Mouse (Mus musculus) limb, embryonic 14.5 days (tissue): ENCODE measurements at regions not wholly inside any gene's neighbourhood (a gene's known extent, or its start where the extent isn't known, plus 50 kb on each side); places are given as distances from the start of the nearest gene placed in this dataset.
"Not testable (repeated sequence)": the region's sequence is repeated elsewhere in the genome, so short reads cannot be mapped to it uniquely, and the experiment has no call there.

Source experiments
- ATAC-seq: fragments of 200-750 bp; cut with Nextera tagmentation; 2 replicates; pipeline ENCODE4 v1.8.0; 2017; ENCODE audit warnings: low read depth, moderate number of reproducible peaks, moderate TSS enrichment; ENCODE audit not compliant: low FRiP score
- DNase-seq: peaks from one replicate; pipeline ENCODE4 v3.0.0-alpha.2; 2015; ENCODE audit warnings: low spot score
- H3K27ac ChIP-seq: fragments of 300-500 bp; sonication (generic); replicated peaks from 2 replicates; pipeline ENCODE4 v1.5.1; 2014; ENCODE audit warnings: low read depth, mild to moderate bottlenecking, low read length, moderate library complexity, mixed read lengths
- H3K27me3 ChIP-seq: fragments of 300-500 bp; sonication (generic); 2 replicates; pipeline ENCODE4 v1.6.1; 2014; ENCODE audit warnings: low read length, mixed read lengths; ENCODE audit not compliant: control insufficient read depth, insufficient read depth
- H3K36me3 ChIP-seq: fragments of 300-500 bp; sonication (generic); 2 replicates; pipeline ENCODE4 v1.6.1; 2014; ENCODE audit warnings: mild to moderate bottlenecking, low read length, moderate library complexity, mixed read lengths; ENCODE audit not compliant: control insufficient read depth, insufficient read depth
- H3K4me1 ChIP-seq: fragments of 300-500 bp; sonication (generic); 2 replicates; pipeline ENCODE4 v1.6.1; 2014; ENCODE audit warnings: antibody characterized with exemption, low read length, mixed read lengths; ENCODE audit not compliant: control insufficient read depth, insufficient read depth
- H3K4me2 ChIP-seq: fragments of 300-500 bp; sonication (generic); replicated peaks from 2 replicates; pipeline ENCODE4 v1.6.1; 2014; ENCODE audit warnings: low read depth, mild to moderate bottlenecking, low read length, moderate library complexity; ENCODE audit not compliant: severe bottlenecking
- H3K4me3 ChIP-seq: fragments of 300-500 bp; sonication (generic); replicated peaks from 2 replicates; pipeline ENCODE4 v1.5.1; 2014; ENCODE audit warnings: low read length
- H3K9ac ChIP-seq: fragments of 300-500 bp; sonication (generic); 2 replicates; pipeline ENCODE4 v1.6.1; 2014; ENCODE audit warnings: mild to moderate bottlenecking, low read depth, low read length, moderate library complexity; ENCODE audit not compliant: severe bottlenecking
- H3K9me3 ChIP-seq: fragments of 300-500 bp; sonication (generic); 2 replicates; pipeline ENCODE4 v1.6.1; 2016; ENCODE audit warnings: low read length; ENCODE audit not compliant: control insufficient read depth
- POLR2A ChIP-seq: fragments of 200-500 bp; IDR thresholded peaks from 2 replicates; pipeline ENCODE4 v1.8.0; 2012; ENCODE audit warnings: inconsistent platforms, mild to moderate bottlenecking, moderate library complexity, borderline replicate concordance; ENCODE audit not compliant: insufficient read depth, insufficient read length; ENCODE audit errors: extremely low read depth
- WGBS: fragments of 180-500 bp; shearing (Covaris S2); extraction: QIAGEN DNeasy Blood & Tissue Kit; methylation state at CpG from one replicate; pipeline ENCODE4 v1.1.7; 2014; 5-methylcytosine and 5-hydroxymethylcytosine counted together

DNA sequence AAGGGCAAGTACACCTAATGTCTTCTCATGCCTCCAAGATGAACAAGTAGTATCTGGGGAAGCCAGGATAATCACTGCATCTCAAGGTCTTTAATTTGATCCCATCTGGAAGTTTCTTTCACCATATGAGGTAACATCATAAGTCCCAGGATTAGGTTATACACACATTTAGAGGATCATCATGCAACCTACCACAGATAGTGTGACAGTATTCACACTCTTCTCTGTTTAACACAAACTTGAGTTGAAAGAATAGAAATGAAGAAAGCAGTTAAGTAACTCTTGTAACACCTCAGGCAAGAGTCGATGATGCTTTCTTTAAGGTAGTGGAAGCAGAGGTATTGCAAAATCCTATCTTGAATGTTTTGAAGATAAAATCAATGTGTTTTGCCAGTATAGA is 116.3 kb upstream of the Gm9972 start:
- H3K27me3 ChIP-seq: no peaks in the 10 kb centered on the region
- no peaks in the 10 kb centered on the region for H3K9me3 ChIP-seq
- no peak for DNase-seq
- H3K4me1 ChIP-seq: no peaks in the 10 kb centered on the region
- TF ChIP-seq POLR2A: no peak
- no peaks in the 10 kb centered on the region for H3K36me3 ChIP-seq
- H3K4me2 ChIP-seq: no peak overlapping the region
- H3K9ac ChIP-seq: no peak overlapping the region
- WGBS: 89% methylated on average over 1 of the region's 1 CpGs
- ATAC-seq: no peak
- no peak overlapping the region for H3K4me3 ChIP-seq
- H3K27ac ChIP-seq: no peak overlapping the region

DNA sequence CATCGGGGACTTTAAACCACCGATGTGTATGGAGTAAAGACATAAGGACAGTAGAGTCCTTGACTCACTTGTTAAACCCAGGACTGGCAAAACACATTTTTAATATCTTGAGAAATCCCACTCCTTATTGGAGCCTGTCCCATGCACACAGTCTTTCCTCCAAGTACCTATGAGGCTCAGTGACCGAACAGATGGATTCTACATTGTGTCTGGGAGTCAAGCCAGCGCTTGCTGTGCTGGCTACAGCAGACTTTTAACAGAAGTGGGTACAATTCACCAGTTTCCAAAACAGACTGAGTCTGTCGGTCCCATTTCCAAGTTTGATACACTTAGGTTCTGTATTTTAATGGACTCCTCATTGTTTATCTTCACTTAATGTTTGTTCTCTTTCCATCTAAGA is 108.4 kb upstream of the Gm9972 start:
- no peak overlapping the region for H3K4me3 ChIP-seq
- TF ChIP-seq POLR2A: no peak
- no peak overlapping the region for H3K27ac ChIP-seq
- no peaks in the 10 kb centered on the region for H3K36me3 ChIP-seq
- DNase-seq (peak; percentile 58), ATAC-seq (no peak)
- H3K4me1 ChIP-seq: no peaks in the 10 kb centered on the region
- H3K9ac ChIP-seq: no peak overlapping the region
- H3K27me3 ChIP-seq: no peaks in the 10 kb centered on the region
- 75% methylated on average over 5 of the region's 5 CpGs for WGBS
- H3K9me3 ChIP-seq: no peaks in the 10 kb centered on the region
- no peak overlapping the region for H3K4me2 ChIP-seq

DNA sequence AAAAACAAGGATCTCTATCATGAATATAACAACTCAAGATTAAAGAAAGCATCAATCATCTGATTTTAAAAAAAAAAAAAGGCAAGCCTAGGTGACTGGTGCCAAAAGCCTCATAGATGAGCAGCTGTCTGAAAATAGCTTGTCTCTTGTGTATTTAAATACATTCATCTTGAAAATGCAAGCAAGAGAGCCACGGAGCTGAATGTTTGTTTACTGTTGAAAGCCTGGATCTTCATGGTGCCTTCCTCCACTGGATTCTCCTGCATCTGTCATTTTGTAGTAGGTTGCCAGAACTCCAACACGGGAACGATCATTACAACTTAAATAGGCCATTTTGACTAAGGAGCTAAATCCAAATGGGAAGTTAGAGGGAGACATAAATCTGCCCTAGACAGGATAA is 106.6 kb upstream of the Gm9972 start:
- DNase-seq (no peak), ATAC-seq (no peak)
- no peak overlapping the region for H3K9ac ChIP-seq
- 73% methylated on average over 3 of the region's 3 CpGs for WGBS
- H3K4me3 ChIP-seq: no peak overlapping the region
- no peak overlapping the region for H3K4me2 ChIP-seq
- no peak for TF ChIP-seq POLR2A
- H3K27ac ChIP-seq: no peak overlapping the region
- no peaks in the 10 kb centered on the region for H3K4me1 ChIP-seq
- no peaks in the 10 kb centered on the region for H3K36me3 ChIP-seq
- no peaks in the 10 kb centered on the region for H3K9me3 ChIP-seq
- H3K27me3 ChIP-seq: no peaks in the 10 kb centered on the region

DNA sequence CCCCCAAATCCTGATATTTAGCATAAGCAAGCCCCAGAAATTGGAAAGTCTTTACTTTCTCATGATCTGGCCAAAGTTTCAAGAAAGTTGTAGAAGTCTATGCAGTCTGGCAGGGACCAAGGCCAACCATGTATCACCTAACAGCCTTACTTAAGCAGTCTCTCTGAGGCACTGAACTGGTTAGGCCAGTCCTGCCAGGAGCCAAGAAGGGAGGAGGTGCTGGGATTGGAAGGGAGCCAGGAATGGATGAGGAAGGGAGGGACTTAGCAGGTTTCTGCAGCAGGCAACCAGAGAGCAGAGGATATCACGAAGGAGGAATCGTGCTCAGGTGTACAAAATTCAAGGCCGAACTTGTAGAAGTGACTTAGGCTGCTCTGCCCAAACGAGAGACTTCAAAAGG is 96.3 kb upstream of the Gm9972 start:
- H3K4me2 ChIP-seq, H3K9me3 ChIP-seq, H3K27me3 ChIP-seq, H3K9ac ChIP-seq, H3K4me3 ChIP-seq, H3K4me1 ChIP-seq, H3K27ac ChIP-seq, H3K36me3 ChIP-seq: not testable (repeated sequence)
- ATAC-seq (0 out of 2 replicates have a peak, but pooled peaks have one; percentile 50), DNase-seq (peak; percentile 49)
- WGBS: 73% methylated on average over 4 of the region's 4 CpGs

DNA sequence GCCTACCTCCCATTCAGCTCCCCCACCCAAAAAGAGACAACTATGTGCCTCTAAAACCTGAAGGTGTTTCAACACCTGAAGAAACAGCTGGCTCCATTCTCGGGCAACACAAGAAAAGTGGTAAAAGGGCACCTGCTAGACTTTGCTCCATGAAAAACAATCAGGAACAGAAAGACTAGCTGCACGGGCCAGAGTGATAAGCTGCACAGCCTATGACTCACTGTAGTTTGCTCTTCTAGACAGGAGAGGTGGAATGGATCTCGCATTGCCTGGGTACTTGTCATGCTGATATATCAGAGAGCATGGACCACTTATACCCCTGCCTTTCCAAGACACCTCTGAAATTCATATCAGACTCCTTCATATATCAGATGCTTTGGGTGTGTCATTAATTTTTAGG is 94.0 kb upstream of the Gm9972 start:
- 72% methylated on average over 3 of the region's 3 CpGs for WGBS
- TF ChIP-seq POLR2A: no peak
- Histone ChIP-seq H3K4me1 (no peaks in the 10 kb centered on the region), H3K4me2 (no peak overlapping the region), H3K27ac (no peak overlapping the region), H3K9me3 (no peaks in the 10 kb centered on the region), H3K9ac (no peak overlapping the region), H3K36me3 (no peaks in the 10 kb centered on the region), H3K4me3 (no peak overlapping the region), H3K27me3 (no peaks in the 10 kb centered on the region)
- ATAC-seq (no peak), DNase-seq (no peak)

DNA sequence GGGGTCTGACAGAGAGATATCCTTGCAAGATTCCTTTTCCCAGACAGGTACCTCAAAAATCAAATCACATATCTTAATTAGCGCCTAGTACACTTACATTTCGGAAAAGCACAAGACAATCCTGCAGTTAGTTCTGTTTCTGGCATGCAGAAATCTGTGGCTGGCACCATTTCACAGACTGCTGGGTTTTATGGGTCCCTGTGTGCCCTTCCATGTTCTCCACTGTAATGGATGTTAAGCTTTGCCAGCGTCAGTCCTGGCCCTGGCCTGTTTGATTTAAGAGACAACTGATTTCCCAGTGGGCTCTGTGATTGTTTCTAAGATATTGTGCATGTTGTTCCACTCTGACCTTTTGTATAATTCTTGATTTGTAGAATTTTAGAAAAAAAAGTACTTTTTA is 93.3 kb upstream of the Gm9972 start:
- Histone ChIP-seq H3K4me2 (no peak overlapping the region), H3K36me3 (no peaks in the 10 kb centered on the region), H3K27me3 (no peaks in the 10 kb centered on the region), H3K9ac (no peak overlapping the region), H3K9me3 (no peaks in the 10 kb centered on the region), H3K4me1 (no peaks in the 10 kb centered on the region), H3K27ac (no peak overlapping the region), H3K4me3 (no peak overlapping the region)
- ATAC-seq (no peak), DNase-seq (no peak)
- TF ChIP-seq POLR2A: no peak
- whole genome bisulfite sequencing: 56% methylated on average over 3 of the region's 3 CpGs
